Mouse (Mus musculus) heart, embryonic 12.5 days (tissue): ENCODE results near the gene Ttc30b. TPM values are rescaled to one million over a fixed set of nuclear protein-coding genes. Genes with fewer than 3 reads are reported as not detected.

ENCODE experiments used
- ATAC-seq: fragments of 200-750 bp; cut with Nextera tagmentation; 2 replicates; pipeline ENCODE4 v1.8.0; 2017; ENCODE audit warnings: moderate TSS enrichment, moderate library complexity; ENCODE audit not compliant: insufficient number of reproducible peaks, low FRiP score
- H3K27ac ChIP-seq: fragments of 300-500 bp; sonication (generic); 2 replicates; pipeline ENCODE4 v1.5.1; 2016; ENCODE audit warnings: mild to moderate bottlenecking, moderate library complexity; ENCODE audit not compliant: poor library complexity, severe bottlenecking
- H3K27me3 ChIP-seq: fragments of 300-500 bp; sonication (generic); replicated peaks from 2 replicates; pipeline ENCODE4 v1.6.1; 2016; ENCODE audit warnings: mild to moderate bottlenecking, moderate library complexity
- H3K36me3 ChIP-seq: fragments of 300-500 bp; sonication (generic); 2 replicates; pipeline ENCODE4 v1.6.1; 2016; ENCODE audit warnings: mild to moderate bottlenecking, moderate library complexity
- H3K4me1 ChIP-seq: fragments of 300-500 bp; sonication (generic); replicated peaks from 2 replicates; pipeline ENCODE4 v1.6.1; 2016; ENCODE audit warnings: mild to moderate bottlenecking
- H3K4me2 ChIP-seq: fragments of 300-500 bp; sonication (generic); 2 replicates; pipeline ENCODE4 v1.6.1; 2016; ENCODE audit warnings: mild to moderate bottlenecking, moderate library complexity
- H3K4me3 ChIP-seq: fragments of 300-500 bp; sonication (generic); 2 replicates; pipeline ENCODE4 v1.5.1; 2016; ENCODE audit warnings: mild to moderate bottlenecking
- H3K9ac ChIP-seq: fragments of 300-500 bp; sonication (generic); 2 replicates; pipeline ENCODE4 v1.6.1; 2016; ENCODE audit warnings: mild to moderate bottlenecking, moderate library complexity
- H3K9me3 ChIP-seq: fragments of 300-500 bp; sonication (generic); replicated peaks from 2 replicates; pipeline ENCODE4 v1.6.1; 2016; ENCODE audit warnings: mild to moderate bottlenecking, moderate library complexity
- WGBS: fragments of 180-500 bp; shearing (Covaris S2); methylation state at CpG from one replicate; pipeline ENCODE4 v1.1.7; 2016; 5-methylcytosine and 5-hydroxymethylcytosine counted together
- polyA plus RNA-seq: library from polyadenylated mRNA; unstranded; fragments of >200 nt; fragmentation: Nextera tagmentation; extraction: Ambion mirVana; gene quantifications from 2 replicates; pipeline ENCODE4 v1.2.1, GENCODE M21; 2016

The Ttc30b gene
- polyA plus RNA-seq, 1 experiment from 2014 or later = 10.7 TPM

- Histone ChIP-seq H3K9ac (no peak overlapping the region), H3K4me2 (no peak overlapping the region), H3K36me3 (peaks cover 34% of the 10 kb centered on the region), H3K27me3 (no peaks in the 10 kb centered on the region), H3K27ac (no peak overlapping the region), H3K4me3 (no peak overlapping the region), H3K4me1 (no peaks in the 10 kb centered on the region), H3K9me3 (no peaks in the 10 kb centered on the region)
- no peak for ATAC-seq
- WGBS = 92% methylated on average over 1 of the region's 1 CpGs
These were observed 31.2 kb downstream of the Ttc30b start for GRCm38 (mm10) chr2:75907142-75907541.

- 76% methylated on average over 9 of the region's 9 CpGs for WGBS
- Histone ChIP-seq H3K27me3 (no peaks in the 10 kb centered on the region), H3K36me3 (peaks cover 29% of the 10 kb centered on the region), H3K4me2 (no peak overlapping the region), H3K4me3 (no peak overlapping the region), H3K27ac (no peak overlapping the region), H3K9me3 (peaks cover 5% of the 10 kb centered on the region; the same call in 1 of the 2 replicates), H3K4me1 (no peaks in the 10 kb centered on the region), H3K9ac (no peak overlapping the region)
- no peak for ATAC-seq
These were observed 36.5 kb downstream of the Ttc30b start for GRCm38 (mm10) chr2:75901869-75902268.

GRCm38 (mm10) chr2:75900281-75900680 lies 38.1 kb downstream of the Ttc30b start:
- 84% methylated on average over 1 of the region's 1 CpGs for WGBS
- Histone ChIP-seq H3K4me2 (no peak overlapping the region), H3K9ac (no peak overlapping the region), H3K9me3 (peaks cover 5% of the 10 kb centered on the region; the same call in 1 of the 2 replicates), H3K36me3 (peaks cover 24% of the 10 kb centered on the region), H3K4me3 (no peak overlapping the region), H3K4me1 (no peaks in the 10 kb centered on the region), H3K27me3 (no peaks in the 10 kb centered on the region), H3K27ac (no peak overlapping the region)
- no peak for ATAC-seq

- no peak for ATAC-seq
These were observed 42.7 kb downstream of the Ttc30b start for GRCm38 (mm10) chr2:75895711-75896110.

GRCm38 (mm10) chr2:75891981-75892380 lies 46.4 kb downstream of the Ttc30b start:
- Histone ChIP-seq H3K4me2 (no peak overlapping the region), H3K4me1 (no peaks in the 10 kb centered on the region), H3K27me3 (no peaks in the 10 kb centered on the region), H3K27ac (no peak overlapping the region), H3K9me3 (no peaks in the 10 kb centered on the region), H3K4me3 (no peak overlapping the region), H3K9ac (no peak overlapping the region), H3K36me3 (peaks cover 9% of the 10 kb centered on the region)
- no peak for ATAC-seq
- WGBS = 82% methylated on average over 4 of the region's 4 CpGs

More at GRCm38 (mm10) chr2:75895711-75896110, 42.7 kb downstream of the Ttc30b start:
- H3K9me3 ChIP-seq = peaks cover 5% of the 10 kb centered on the region; the same call in 1 of the 2 replicates
- no peaks in the 10 kb centered on the region for H3K4me1 ChIP-seq
- no peak overlapping the region for H3K9ac ChIP-seq
- no peak overlapping the region for H3K4me3 ChIP-seq
- no peak overlapping the region for H3K4me2 ChIP-seq
- 80% methylated on average over 5 of the region's 5 CpGs for WGBS
- no peaks in the 10 kb centered on the region for H3K27me3 ChIP-seq
- H3K36me3 ChIP-seq = peaks cover 11% of the 10 kb centered on the region
- no peak overlapping the region for H3K27ac ChIP-seq

Other genes starting within 250 kb of the Ttc30b start
- 47.9 and 48.8 TPM in 2 replicates for gene Nfe2l2, start 233.9 kb downstream of the Ttc30b start, polyA plus RNA-seq
- gene Agps, start 106.4 kb downstream of the Ttc30b start, polyA plus RNA-seq = 40.3 and 42.2 TPM in 2 replicates
- gene Ttc30a2, start 39.6 kb upstream of the Ttc30b start, polyA plus RNA-seq = 0.72 and 1.5 TPM in 2 replicates
- gene Ttc30a1, start 43.4 kb upstream of the Ttc30b start, polyA plus RNA-seq = 6.1 and 6.7 TPM in 2 replicates